Mouse (Mus musculus) heart, postnatal 0 days (tissue): ENCODE results near the gene Clmp.

Experiments used
- CTCF ChIP-seq: IDR thresholded peaks from 2 replicates; pipeline ENCODE4 v1.5.1; 2016; ENCODE audit warnings: antibody characterized with exemption, control low read depth, low read depth
- EP300 ChIP-seq: IDR thresholded peaks from 2 replicates; pipeline ENCODE4 v1.6.1; 2016; ENCODE audit warnings: antibody characterized with exemption, low read depth

DNA sequence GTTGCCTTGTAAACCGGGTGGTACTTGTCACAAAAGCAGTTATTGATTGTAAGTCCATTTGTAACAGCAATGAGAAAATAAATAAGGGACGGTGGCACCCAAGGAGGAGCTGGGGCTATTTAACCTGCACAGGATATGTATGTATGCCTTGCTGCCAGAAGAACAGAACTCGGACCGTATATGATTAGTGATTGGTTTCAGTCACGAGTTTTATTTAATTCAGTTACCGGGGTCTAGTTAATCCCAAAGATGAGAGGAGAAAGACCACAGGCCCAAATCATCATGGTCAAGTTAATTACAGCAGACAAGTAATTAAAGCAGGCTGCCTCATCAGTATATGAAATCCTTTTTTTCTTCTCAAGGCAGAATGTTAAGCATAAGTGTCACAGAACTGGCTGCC, 99.7 kb downstream of the Clmp start:
- TF ChIP-seq CTCF (no peak), EP300 (no peak)
